Mouse (Mus musculus): Measurements from ENCODE around the gene Crhbp. TPM values are rescaled to one million over a fixed set of nuclear protein-coding genes. Genes with fewer than 3 reads are reported as not detected.

Crhbp gene
- polyA plus RNA-seq (2016; fragmentation: Nextera tagmentation; extraction: Ambion mirVana): 0.17 and 0.18 TPM in 2 replicates

GRCm38 (mm10) chr13:95444824-95445223 lies at the start of gene Crhbp:
Gene Crhbp (minus strand): TSS chr13:95444924.
- Histone ChIP-seq H3K4me1 (replicated peaks) (peaks cover 14% of the 10 kb centered on the region; the same call in 1 of the 2 replicates), H3K4me3 (peak within 1 kb of the TSS; percentile 49), H3K4me2 (peak within 1 kb of the TSS; percentile 84), H3K9ac (peak within 1 kb of the TSS; percentile 65), H3K9me3 (replicated peaks) (no peaks in the 10 kb centered on the region), H3K27me3 (replicated peaks) (peaks cover 46% of the 10 kb centered on the region), H3K27ac (ENCODE audit: poor library complexity, severe bottlenecking) (no peak within 1 kb of the TSS), H3K36me3 (no peaks in the 10 kb centered on the region)
- WGBS: 60% methylated on average over 11 of the region's 11 CpGs
- no peak for ATAC-seq (ENCODE audit: insufficient number of reproducible peaks, low FRiP score)

DNA sequence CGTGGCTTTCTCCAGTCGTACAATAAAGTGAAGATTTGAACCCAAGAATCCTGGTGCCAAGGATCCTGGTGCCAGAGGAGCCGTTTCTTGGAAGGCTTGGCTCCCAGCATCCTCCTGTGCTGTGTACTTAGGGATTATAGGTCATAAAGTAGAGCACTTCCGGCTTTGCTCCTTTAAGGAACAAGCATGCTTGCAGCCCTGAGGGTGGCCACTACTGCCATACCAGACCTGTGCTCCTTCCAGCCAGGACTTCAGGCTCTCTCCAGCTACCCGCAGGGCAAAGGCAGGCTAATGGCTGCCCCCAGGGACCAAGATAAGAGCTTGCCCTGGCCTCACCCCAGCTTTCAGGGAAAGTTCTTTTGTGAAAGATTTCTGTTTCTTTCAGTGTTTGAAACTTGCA lies 48.6 kb upstream of the Crhbp start:
- WGBS: 61% methylated on average over 5 of the region's 5 CpGs

DNA sequence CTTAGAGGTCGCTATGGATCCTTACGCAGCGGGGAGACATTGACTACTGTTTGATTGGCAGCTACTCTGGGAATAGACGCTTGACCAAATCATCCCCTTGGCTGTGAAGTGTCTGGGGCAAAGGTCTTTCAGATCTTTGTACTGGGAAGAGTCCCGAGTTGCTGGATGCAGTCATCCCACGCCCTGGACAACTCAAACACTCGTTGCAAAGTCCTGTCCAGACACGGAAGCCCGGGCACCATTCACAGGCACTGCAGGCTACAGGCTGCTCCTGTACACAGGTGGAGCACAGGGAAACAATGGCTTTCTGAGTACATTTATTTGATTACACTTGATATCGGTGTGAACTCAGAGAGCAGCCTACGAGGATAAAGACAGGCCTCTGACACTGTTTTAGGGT lies 46.6 kb upstream of the Crhbp start:
- no peak overlapping the region for H3K4me3 ChIP-seq
- H3K36me3 ChIP-seq: no peaks in the 10 kb centered on the region
- no peaks in the 10 kb centered on the region for H3K9me3 ChIP-seq (replicated peaks)
- no peak overlapping the region for H3K4me2 ChIP-seq
- ATAC-seq (ENCODE audit: insufficient number of reproducible peaks, low FRiP score): no peak
- no peaks in the 10 kb centered on the region for H3K27me3 ChIP-seq (replicated peaks)
- 65% methylated on average over 11 of the region's 11 CpGs for WGBS
- no peak overlapping the region for H3K9ac ChIP-seq
- peaks cover 22% of the 10 kb centered on the region for H3K4me1 ChIP-seq (replicated peaks)
- no peak overlapping the region for H3K27ac ChIP-seq (ENCODE audit: poor library complexity, severe bottlenecking)

More for the DNA sequence above, 48.6 kb upstream of the Crhbp start:
- ATAC-seq (ENCODE audit: insufficient number of reproducible peaks, low FRiP score): no peak
- Histone ChIP-seq H3K4me2 (no peak overlapping the region), H3K27me3 (replicated peaks) (no peaks in the 10 kb centered on the region), H3K9ac (no peak overlapping the region), H3K4me3 (no peak overlapping the region), H3K9me3 (replicated peaks) (no peaks in the 10 kb centered on the region), H3K36me3 (no peaks in the 10 kb centered on the region), H3K4me1 (replicated peaks) (peaks cover 22% of the 10 kb centered on the region), H3K27ac (ENCODE audit: poor library complexity, severe bottlenecking) (no peak overlapping the region)

DNA sequence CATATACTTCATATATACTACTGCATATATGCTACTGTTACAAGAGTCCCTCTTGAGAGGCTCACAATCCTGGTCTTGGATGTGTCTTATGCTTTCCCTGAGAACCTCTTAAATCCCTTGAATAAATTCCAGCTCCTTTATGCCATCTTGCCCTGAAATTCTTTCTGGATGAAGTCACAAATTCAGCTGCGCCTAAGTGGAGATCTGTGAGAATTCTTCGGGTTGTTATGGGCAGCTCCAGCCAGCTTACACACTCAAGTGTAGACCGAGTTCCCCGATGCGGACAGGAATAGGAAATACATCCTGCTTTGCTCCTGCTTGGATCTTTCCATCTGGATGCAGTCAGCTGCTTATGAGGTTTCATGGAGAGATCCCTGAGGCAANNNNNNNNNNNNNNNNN lies 39.9 kb upstream of the Crhbp start:
- no peak overlapping the region for H3K9ac ChIP-seq
- H3K4me1 ChIP-seq (replicated peaks): no peaks in the 10 kb centered on the region; the same call in 1 of the 2 replicates
- 0 out of 2 replicates have a peak, but pooled peaks have one; percentile 49 for ATAC-seq (ENCODE audit: insufficient number of reproducible peaks, low FRiP score)
- H3K9me3 ChIP-seq (replicated peaks): no peaks in the 10 kb centered on the region
- no peak overlapping the region for H3K4me3 ChIP-seq
- no peak overlapping the region for H3K4me2 ChIP-seq
- H3K27me3 ChIP-seq (replicated peaks): peaks cover 10% of the 10 kb centered on the region
- no peaks in the 10 kb centered on the region for H3K36me3 ChIP-seq
- WGBS: 20% methylated on average over 5 of the region's 5 CpGs
- peak overlapping the region; percentile 35; the same call in 1 of the 2 replicates for H3K27ac ChIP-seq (ENCODE audit: poor library complexity, severe bottlenecking)

DNA sequence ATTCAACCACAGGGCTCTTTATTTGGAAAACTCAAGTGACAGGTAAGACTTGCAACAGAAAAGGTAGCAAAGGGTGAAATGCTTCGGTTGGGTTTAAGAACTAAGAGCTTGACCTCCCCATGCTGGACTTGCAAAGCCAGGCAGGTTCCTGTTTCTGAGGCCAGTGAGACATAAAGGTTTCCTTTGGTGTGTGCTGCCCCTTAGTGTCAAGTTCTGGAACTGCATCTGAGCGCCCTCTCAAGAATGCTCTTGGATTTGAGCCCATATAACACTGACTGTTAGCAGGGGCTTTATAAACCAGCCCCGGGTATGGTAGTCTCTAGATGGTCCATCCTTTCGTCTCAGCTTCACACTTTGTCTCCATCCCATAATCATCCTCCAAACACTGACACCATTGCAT lies 36.7 kb upstream of the Crhbp start:
- peaks cover 14% of the 10 kb centered on the region for H3K27me3 ChIP-seq (replicated peaks)
- 11% methylated on average over 4 of the region's 4 CpGs for WGBS

GRCm38 (mm10) chr13:95478671-95479413 lies 34.1 kb upstream of the Crhbp start, which contains the start of gene S100z:
Gene S100z (minus strand): TSS chr13:95478721.
- no peaks in the 10 kb centered on the region for H3K9me3 ChIP-seq (replicated peaks)
- H3K4me1 ChIP-seq (replicated peaks): 0 out of 2 replicates have a peak, but pooled peaks cover 11% of the 10 kb centered on the region
- no peak within 1 kb of the TSS for H3K9ac ChIP-seq
- no peak within 1 kb of the TSS for H3K27ac ChIP-seq (ENCODE audit: poor library complexity, severe bottlenecking)
- WGBS: 81% methylated on average over 21 of the region's 21 CpGs
- no peaks in the 10 kb centered on the region for H3K36me3 ChIP-seq
- peaks cover 14% of the 10 kb centered on the region for H3K27me3 ChIP-seq (replicated peaks)
- no peak for ATAC-seq (ENCODE audit: insufficient number of reproducible peaks, low FRiP score)
- H3K4me3 ChIP-seq: no peak within 1 kb of the TSS
- H3K4me2 ChIP-seq: no peak within 1 kb of the TSS

More for the DNA sequence above, 36.7 kb upstream of the Crhbp start:
- H3K4me1 ChIP-seq (replicated peaks): no peaks in the 10 kb centered on the region; the same call in 1 of the 2 replicates
- no peak overlapping the region for H3K4me3 ChIP-seq
- no peak overlapping the region for H3K4me2 ChIP-seq
- H3K9ac ChIP-seq: no peak overlapping the region
- no peaks in the 10 kb centered on the region for H3K9me3 ChIP-seq (replicated peaks)
- H3K27ac ChIP-seq (ENCODE audit: poor library complexity, severe bottlenecking): no peak overlapping the region
- ATAC-seq (ENCODE audit: insufficient number of reproducible peaks, low FRiP score): no peak
- H3K36me3 ChIP-seq: no peaks in the 10 kb centered on the region

DNA sequence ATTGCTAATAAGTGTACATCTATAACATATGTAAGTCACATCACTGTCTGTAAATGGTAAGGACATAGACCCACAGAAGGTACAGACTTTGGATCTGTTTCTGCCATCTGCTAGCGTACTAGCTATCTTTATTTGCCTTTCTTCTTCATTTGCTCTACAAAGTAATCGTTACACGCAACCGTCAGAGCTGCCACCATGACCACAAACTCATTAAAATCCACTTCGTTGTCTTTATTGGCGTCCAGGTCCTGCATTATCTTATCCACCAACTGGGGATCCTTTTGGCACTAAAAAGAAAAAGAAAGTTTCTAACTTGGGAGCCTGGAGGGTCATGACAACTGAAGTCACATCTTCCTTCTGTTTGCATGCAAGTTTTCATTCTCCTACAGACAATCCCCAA lies 32.4 kb upstream of the Crhbp start:
- Histone ChIP-seq H3K4me3 (no peak overlapping the region), H3K36me3 (no peaks in the 10 kb centered on the region), H3K4me1 (replicated peaks) (0 out of 2 replicates have a peak, but pooled peaks cover 11% of the 10 kb centered on the region), H3K9me3 (replicated peaks) (no peaks in the 10 kb centered on the region), H3K4me2 (no peak overlapping the region), H3K27ac (ENCODE audit: poor library complexity, severe bottlenecking) (no peak overlapping the region), H3K9ac (no peak overlapping the region), H3K27me3 (replicated peaks) (peaks cover 14% of the 10 kb centered on the region)
- no peak for ATAC-seq (ENCODE audit: insufficient number of reproducible peaks, low FRiP score)
- WGBS: 77% methylated on average over 6 of the region's 6 CpGs

GRCm38 (mm10) chr13:95475124-95475523 lies 30.4 kb upstream of the Crhbp start:
- Histone ChIP-seq H3K9ac (no peak overlapping the region), H3K27ac (ENCODE audit: poor library complexity, severe bottlenecking) (no peak overlapping the region), H3K4me2 (no peak overlapping the region), H3K4me3 (no peak overlapping the region), H3K27me3 (replicated peaks) (peaks cover 7% of the 10 kb centered on the region), H3K4me1 (replicated peaks) (0 out of 2 replicates have a peak, but pooled peaks cover 11% of the 10 kb centered on the region), H3K36me3 (no peaks in the 10 kb centered on the region), H3K9me3 (replicated peaks) (no peaks in the 10 kb centered on the region)
- no peak for ATAC-seq (ENCODE audit: insufficient number of reproducible peaks, low FRiP score)
- WGBS: 11% methylated on average over 7 of the region's 7 CpGs

- no peaks in the 10 kb centered on the region for H3K27me3 ChIP-seq (replicated peaks)
- H3K27ac ChIP-seq (ENCODE audit: poor library complexity, severe bottlenecking): no peak overlapping the region
- H3K4me3 ChIP-seq: no peak overlapping the region
- no peaks in the 10 kb centered on the region for H3K36me3 ChIP-seq
- no peak overlapping the region for H3K9ac ChIP-seq
- H3K9me3 ChIP-seq (replicated peaks): no peaks in the 10 kb centered on the region
- 0 out of 2 replicates have a peak, but pooled peaks cover 11% of the 10 kb centered on the region for H3K4me1 ChIP-seq (replicated peaks)
- no peak for ATAC-seq (ENCODE audit: insufficient number of reproducible peaks, low FRiP score)
- 60% methylated on average over 3 of the region's 3 CpGs for WGBS
- no peak overlapping the region for H3K4me2 ChIP-seq
Measured at GRCm38 (mm10) chr13:95474294-95474693, 29.6 kb upstream of the Crhbp start.

DNA sequence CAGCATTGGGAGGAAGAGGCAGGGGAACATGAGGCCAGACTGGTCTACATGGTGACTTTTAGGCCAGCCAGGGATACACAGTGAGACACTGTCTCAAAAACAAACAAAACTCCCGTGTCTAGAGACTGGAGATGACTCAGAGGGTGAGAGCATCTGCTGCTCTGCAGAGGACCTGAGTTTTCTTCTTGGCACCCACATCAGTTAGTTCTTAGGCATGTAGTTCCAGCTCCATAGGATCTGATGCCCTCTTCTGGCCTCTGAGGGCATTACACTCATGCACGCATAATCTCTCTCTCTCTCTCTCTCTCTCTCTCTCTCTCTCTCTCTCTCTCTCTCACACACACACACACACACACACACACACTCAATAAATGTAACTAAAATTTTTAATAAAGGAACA lies 26.2 kb upstream of the Crhbp start:
- H3K4me1 ChIP-seq (replicated peaks): 0 out of 2 replicates have a peak, but pooled peaks cover 11% of the 10 kb centered on the region
- no peaks in the 10 kb centered on the region for H3K36me3 ChIP-seq
- H3K9me3 ChIP-seq (replicated peaks): no peaks in the 10 kb centered on the region
- no peak overlapping the region for H3K4me3 ChIP-seq
- ATAC-seq (ENCODE audit: insufficient number of reproducible peaks, low FRiP score): no peak
- no peak overlapping the region for H3K27ac ChIP-seq (ENCODE audit: poor library complexity, severe bottlenecking)
- H3K9ac ChIP-seq: no peak overlapping the region
- H3K27me3 ChIP-seq (replicated peaks): no peaks in the 10 kb centered on the region
- no peak overlapping the region for H3K4me2 ChIP-seq
- WGBS: 49% methylated on average over 2 of the region's 2 CpGs

- WGBS: 46% methylated on average over 2 of the region's 2 CpGs
Measured at GRCm38 (mm10) chr13:95451529-95451928, 6.8 kb upstream of the Crhbp start.

More at GRCm38 (mm10) chr13:95451529-95451928, 6.8 kb upstream of the Crhbp start:
- H3K27me3 ChIP-seq (replicated peaks): 0 out of 2 replicates have a peak, but pooled peaks cover under 1% of the 10 kb centered on the region
- peaks cover 8% of the 10 kb centered on the region; the same call in 1 of the 2 replicates for H3K4me1 ChIP-seq (replicated peaks)
- H3K9ac ChIP-seq: no peak overlapping the region
- ATAC-seq (ENCODE audit: insufficient number of reproducible peaks, low FRiP score): no peak
- no peak overlapping the region for H3K4me3 ChIP-seq
- H3K4me2 ChIP-seq: no peak overlapping the region
- H3K9me3 ChIP-seq (replicated peaks): no peaks in the 10 kb centered on the region
- H3K36me3 ChIP-seq: no peaks in the 10 kb centered on the region
- H3K27ac ChIP-seq (ENCODE audit: poor library complexity, severe bottlenecking): no peak overlapping the region

Data from heart, embryonic 12.5 days (tissue).